Mouse (Mus musculus): Measurements from ENCODE around the gene Cdc34. TPM values are rescaled to one million over a fixed set of nuclear protein-coding genes. Genes with fewer than 3 reads are reported as not detected.

Gene Cdc34
- polyA plus RNA-seq, 1 experiment from 2014 or later: 91.6 TPM

DNA sequence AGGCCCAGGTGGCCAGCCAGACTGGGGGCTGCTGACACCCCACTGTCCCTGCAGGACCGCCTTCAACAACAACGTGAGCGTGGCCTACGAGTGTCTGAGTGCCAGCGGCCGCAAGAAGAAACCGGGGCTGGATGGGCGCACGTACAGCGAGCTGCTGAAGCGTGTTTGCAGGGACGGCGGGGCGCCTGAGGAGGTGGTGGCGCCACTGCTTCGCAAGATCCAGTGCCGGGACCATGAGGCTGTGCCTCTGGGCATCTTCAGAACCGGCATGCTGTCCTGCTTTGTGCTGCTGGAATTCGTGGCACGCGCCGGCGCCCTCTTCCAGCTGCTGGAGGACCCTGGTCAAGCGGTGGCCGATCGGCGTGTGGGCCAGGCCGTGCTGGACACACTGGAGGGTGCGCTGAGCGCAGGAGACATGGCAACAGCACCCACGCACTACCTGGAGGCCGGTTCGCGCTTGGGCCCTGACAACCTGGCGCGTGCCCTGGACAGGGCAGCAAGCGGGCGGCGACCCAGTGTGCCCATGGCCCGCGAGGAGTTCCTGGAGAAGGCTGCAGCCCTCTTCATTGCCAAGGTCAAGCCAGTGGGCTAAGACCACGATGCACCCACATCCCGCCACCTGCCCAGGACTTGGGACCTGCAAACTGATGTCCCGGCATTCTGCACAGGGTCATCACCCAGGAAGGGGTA lies 6.5 kb upstream of the Cdc34 start:
- WGBS: 61% methylated on average over 44 of the region's 44 CpGs
- Histone ChIP-seq H3K9me3 (no peaks in the 10 kb centered on the region), H3K36me3 (replicated peaks) (peaks cover 7% of the 10 kb centered on the region; the same call in 1 of the 2 replicates), H3K27me3 (replicated peaks) (no peaks in the 10 kb centered on the region), H3K4me2 (no peak overlapping the region), H3K4me1 (peaks cover 15% of the 10 kb centered on the region), H3K9ac (no peak overlapping the region), H3K27ac (no peak overlapping the region), H3K4me3 (no peak overlapping the region)
- ATAC-seq (replicated peaks): no peak

DNA sequence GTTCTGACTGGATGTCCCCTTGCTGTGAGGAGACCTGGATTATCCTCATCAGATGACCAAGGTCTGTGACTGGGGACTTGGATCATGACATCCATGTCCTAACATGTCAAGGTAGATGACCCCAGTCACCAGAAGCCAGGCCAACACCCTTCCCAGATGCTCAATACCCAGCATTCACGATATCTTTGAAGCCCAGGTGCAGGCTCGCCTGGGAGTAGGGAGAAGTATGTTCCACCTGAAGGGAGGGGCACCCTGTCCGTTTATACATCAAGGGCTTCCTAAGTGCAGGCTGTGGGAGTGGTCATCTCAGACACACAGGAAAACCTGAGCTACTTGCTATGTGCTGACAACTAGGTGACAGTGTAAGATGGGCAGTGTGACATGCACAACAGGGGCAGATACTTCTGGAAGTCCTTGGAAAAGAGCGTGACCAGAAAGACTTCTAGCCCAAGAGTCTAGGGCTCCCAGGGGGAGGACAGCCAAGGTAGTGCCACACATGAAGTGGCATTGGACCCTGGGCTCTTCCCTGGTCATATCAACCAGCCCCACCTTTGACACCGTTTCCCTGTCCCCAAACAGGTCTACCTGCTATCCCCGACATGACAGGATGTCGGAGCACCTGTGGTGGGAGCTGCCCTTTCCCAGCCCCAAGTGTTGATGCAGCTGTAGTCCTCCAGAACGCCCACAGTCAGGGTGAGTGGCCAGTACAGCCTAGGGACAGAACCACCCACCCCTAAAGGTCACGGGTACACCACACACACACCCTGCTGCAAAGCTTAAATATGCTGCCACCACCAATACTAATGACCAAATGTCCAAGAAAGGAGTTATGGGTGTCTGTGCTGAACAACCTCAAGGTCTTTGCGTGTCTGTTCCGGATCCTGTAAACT lies 1.1 kb upstream of the Cdc34 start:
- Histone ChIP-seq H3K27ac (peak overlapping the region; percentile 91), H3K9ac (peak overlapping the region; percentile 52), H3K4me3 (peak overlapping the region; percentile 69), H3K4me1 (peaks cover 26% of the 10 kb centered on the region), H3K9me3 (no peaks in the 10 kb centered on the region), H3K36me3 (replicated peaks) (peaks cover 7% of the 10 kb centered on the region; the same call in 1 of the 2 replicates), H3K4me2 (peak overlapping the region; percentile 67), H3K27me3 (replicated peaks) (no peaks in the 10 kb centered on the region)
- 41% methylated on average over 11 of the region's 11 CpGs for WGBS
- ATAC-seq (replicated peaks): peak; percentile 40

DNA sequence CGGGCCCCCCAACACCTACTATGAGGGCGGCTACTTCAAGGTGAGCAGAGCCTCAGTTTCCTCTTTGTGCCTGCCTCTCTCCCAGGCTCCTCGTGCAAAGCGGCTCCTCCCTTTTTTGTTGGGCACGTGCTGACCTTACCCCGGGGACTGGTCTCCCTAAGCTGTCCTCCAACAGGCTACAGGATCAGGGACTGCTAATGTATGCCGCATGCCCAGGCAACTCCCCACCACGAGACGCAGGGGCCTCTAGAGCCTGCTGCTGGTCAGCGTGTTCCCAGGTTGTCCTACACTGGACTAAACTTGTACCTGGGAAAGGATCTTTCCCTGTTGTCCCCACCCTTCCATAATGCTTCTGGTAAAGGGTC lies 538 bp downstream of the Cdc34 start:
- H3K9me3 ChIP-seq: no peaks in the 10 kb centered on the region
- H3K27ac ChIP-seq: peak overlapping the region; percentile 91
- peaks cover 6% of the 10 kb centered on the region; the same call in 1 of the 2 replicates for H3K36me3 ChIP-seq (replicated peaks)
- H3K4me1 ChIP-seq: peaks cover 26% of the 10 kb centered on the region
- peak overlapping the region; percentile 91 for H3K4me2 ChIP-seq
- H3K4me3 ChIP-seq: peak overlapping the region; percentile 69
- H3K27me3 ChIP-seq (replicated peaks): no peaks in the 10 kb centered on the region
- peak; percentile 15 for ATAC-seq (replicated peaks)
- WGBS: 1% methylated on average over 10 of the region's 10 CpGs
- H3K9ac ChIP-seq: peak overlapping the region; percentile 60

DNA sequence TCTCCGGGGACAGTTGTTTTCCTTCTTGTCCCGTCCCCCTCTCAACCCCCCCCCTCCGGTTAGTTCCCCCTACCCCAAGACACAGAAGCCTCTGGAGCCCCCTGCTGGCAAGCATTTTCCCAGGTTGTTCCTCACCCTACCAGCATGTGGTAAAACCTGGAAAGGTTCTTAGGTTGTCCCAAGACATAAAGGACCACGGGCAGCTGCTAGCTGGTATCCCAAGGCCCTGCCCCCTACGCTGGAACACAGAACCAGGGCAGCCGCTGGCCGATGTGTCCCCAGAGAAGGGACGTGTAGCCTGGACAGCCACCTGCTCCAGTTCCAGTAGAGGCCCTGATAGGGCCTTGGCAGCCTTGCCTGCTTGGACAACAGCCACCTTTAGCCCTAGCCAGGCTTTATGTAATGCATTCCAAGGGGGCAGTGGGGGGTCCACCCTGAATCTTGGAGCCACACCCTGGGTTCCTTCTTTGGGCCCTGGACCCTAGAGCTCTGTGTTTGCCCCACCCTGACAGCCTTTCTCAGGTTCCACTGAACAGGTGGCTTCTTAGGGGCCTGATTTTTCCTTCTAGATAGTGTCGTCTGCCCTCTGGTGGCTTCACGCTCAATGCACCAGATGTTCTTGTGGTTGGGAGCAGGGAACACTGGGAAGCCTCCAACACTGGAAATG lies 1.1 kb downstream of the Cdc34 start:
- H3K4me2 ChIP-seq: peak overlapping the region; percentile 91
- peak overlapping the region; percentile 69 for H3K4me3 ChIP-seq
- peak overlapping the region; percentile 60 for H3K9ac ChIP-seq
- no peak overlapping the region; the same call in 1 of the 2 replicates for H3K27ac ChIP-seq
- H3K27me3 ChIP-seq (replicated peaks): no peaks in the 10 kb centered on the region
- 5% methylated on average over 10 of the region's 10 CpGs for whole genome bisulfite sequencing
- no peak for ATAC-seq (replicated peaks)
- H3K9me3 ChIP-seq: no peaks in the 10 kb centered on the region
- H3K36me3 ChIP-seq (replicated peaks): peaks cover 8% of the 10 kb centered on the region; the same call in 1 of the 2 replicates
- H3K4me1 ChIP-seq: peaks cover 26% of the 10 kb centered on the region

DNA sequence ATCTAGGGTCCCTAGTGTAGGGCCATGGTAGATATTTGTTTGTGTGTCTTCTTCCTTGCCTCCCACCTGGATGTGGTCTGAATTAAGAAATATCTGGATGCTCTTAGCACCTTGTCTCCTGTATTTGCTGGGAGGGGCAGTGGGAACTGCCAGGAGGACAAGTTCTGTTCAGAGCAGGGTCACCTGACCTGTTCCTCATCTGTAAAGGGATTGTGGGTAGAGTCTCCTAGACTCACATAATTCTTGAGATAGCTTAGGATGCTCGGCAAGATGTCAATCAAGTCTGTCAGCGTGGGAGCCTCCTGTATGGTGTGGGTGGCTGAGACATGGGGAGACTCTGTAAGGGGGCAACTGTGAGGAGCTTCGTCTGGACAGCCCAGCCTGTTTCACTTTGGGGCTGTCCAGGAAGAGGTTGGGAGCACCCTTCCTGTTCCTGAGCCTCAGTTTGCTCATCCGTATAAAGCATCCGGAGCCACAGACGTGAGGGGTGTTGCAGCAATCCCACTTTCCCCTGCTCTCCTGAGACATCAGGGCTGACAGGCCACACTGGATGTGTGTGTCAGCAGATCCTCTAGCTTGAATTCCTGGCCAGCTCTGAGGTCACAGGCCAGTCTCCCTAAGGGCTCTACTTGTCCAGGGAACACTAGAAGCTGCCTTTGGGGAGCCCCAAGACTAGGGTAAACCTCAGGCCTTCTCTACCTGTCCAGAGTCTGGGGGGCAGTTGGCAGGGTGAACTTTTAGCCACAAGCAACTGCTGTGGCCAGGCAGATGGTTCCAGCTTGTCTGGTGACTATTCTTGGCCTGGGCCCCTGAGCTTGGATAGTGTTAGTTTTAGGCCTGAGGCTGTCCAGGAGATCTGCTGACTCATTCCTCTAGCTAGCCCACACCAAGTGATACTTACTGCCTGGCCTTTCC lies 2.0 kb downstream of the Cdc34 start:
- H3K9ac ChIP-seq: peak overlapping the region; percentile 60

DNA sequence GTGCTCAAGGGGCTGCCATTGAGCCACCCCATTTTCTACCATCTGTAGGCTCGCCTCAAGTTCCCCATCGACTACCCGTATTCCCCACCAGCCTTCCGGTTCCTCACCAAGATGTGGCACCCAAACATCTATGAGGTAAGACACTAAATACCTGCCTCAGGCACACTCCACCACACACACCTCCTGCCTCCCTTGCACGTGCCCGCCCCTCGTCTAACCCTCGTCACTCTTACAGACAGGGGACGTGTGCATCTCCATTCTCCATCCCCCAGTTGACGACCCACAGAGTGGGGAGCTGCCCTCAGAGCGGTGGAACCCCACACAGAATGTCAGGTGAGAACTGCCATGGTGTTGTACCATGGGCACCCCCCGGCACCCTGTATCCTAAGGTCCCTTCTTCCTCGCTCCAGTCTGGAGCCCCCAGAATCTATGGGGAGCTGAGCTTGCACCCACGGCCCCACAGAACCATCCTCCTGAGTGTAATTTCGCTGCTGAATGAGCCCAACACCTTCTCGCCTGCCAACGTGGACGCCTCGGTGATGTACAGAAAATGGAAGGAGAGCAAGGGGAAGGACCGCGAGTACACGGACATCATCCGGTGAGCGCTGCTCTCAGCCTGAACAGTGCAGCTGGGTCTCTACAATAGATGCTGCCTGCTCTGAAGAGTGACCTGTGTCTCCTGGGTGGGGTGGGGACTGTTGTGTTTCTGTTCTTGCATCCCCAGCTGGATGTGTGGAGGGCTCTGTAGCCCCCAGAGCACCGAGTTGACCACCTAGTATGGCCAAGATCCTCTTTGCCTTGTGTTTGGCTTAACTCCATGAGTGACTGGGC lies 3.0 kb downstream of the Cdc34 start:
- Histone ChIP-seq H3K36me3 (replicated peaks) (peaks cover 15% of the 10 kb centered on the region; the same call in 1 of the 2 replicates), H3K4me1 (peaks cover 26% of the 10 kb centered on the region), H3K4me3 (no peak overlapping the region), H3K27ac (no peak overlapping the region), H3K4me2 (no peak overlapping the region), H3K27me3 (replicated peaks) (no peaks in the 10 kb centered on the region), H3K9me3 (no peaks in the 10 kb centered on the region), H3K9ac (no peak overlapping the region)
- WGBS: 94% methylated on average over 25 of the region's 25 CpGs
- no peak for ATAC-seq (replicated peaks)

More for the DNA sequence above, 2.0 kb downstream of the Cdc34 start:
- Histone ChIP-seq H3K4me1 (peaks cover 26% of the 10 kb centered on the region), H3K9me3 (no peaks in the 10 kb centered on the region), H3K4me2 (peak overlapping the region; percentile 91), H3K27me3 (replicated peaks) (no peaks in the 10 kb centered on the region), H3K4me3 (peak overlapping the region; percentile 69; the same call in 1 of the 2 replicates), H3K27ac (no peak overlapping the region), H3K36me3 (replicated peaks) (peaks cover 14% of the 10 kb centered on the region; the same call in 1 of the 2 replicates)
- 89% methylated on average over 6 of the region's 6 CpGs for WGBS
- no peak for ATAC-seq (replicated peaks)

DNA sequence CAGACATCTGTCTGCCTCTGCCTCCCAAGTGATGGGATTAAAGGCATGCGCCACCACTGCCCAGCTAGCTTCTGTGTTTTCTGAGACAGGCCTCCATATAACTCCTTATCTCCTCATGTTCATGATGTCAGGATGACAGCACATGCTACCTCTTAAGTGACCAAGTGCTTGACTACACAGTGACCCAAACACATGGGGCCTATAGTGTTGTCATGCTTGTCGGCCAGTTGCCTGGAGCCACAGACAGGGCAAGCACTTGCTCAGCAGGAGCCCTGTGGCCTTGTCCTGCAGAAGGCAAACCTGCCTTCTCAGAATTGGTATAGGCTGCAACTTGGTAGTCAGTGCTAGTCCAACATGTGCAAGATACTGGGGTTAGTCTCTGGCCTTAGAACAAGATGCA lies 4.2 kb downstream of the Cdc34 start:
- H3K4me2 ChIP-seq: no peak overlapping the region
- whole genome bisulfite sequencing: 91% methylated on average over 2 of the region's 2 CpGs
- H3K9ac ChIP-seq: no peak overlapping the region
- no peaks in the 10 kb centered on the region for H3K27me3 ChIP-seq (replicated peaks)
- no peak for ATAC-seq (replicated peaks)
- no peak overlapping the region for H3K27ac ChIP-seq
- H3K4me1 ChIP-seq: peaks cover 21% of the 10 kb centered on the region
- no peak overlapping the region for H3K4me3 ChIP-seq
- H3K36me3 ChIP-seq (replicated peaks): peaks cover 15% of the 10 kb centered on the region; the same call in 1 of the 2 replicates
- no peaks in the 10 kb centered on the region for H3K9me3 ChIP-seq

DNA sequence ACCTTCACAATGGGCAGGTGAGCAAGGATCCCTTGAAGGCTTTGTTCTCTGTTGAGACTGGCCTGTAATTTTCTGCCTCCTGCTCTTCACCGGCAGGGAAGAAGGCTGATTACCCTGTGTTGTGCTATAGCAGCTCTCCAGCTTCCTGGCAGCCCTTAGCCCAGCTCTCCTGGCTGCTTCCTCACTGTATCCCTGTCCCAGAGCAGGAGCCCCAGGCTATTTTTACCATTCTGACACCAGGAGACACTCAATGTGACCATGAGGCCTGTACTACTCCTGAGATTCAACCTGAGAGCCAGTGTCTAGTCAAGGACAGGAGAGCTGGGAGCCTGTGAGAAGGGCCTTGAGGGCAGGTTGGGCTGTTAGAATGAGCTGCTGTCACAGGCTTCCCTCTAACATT lies 4.7 kb downstream of the Cdc34 start:
- H3K4me3 ChIP-seq: no peak overlapping the region
- H3K27ac ChIP-seq: no peak overlapping the region
- no peak for ATAC-seq (replicated peaks)
- no peak overlapping the region for H3K9ac ChIP-seq
- H3K36me3 ChIP-seq (replicated peaks): peaks cover 15% of the 10 kb centered on the region; the same call in 1 of the 2 replicates
- peaks cover 19% of the 10 kb centered on the region for H3K4me1 ChIP-seq
- no peaks in the 10 kb centered on the region for H3K27me3 ChIP-seq (replicated peaks)
- WGBS: 95% methylated on average over 1 of the region's 1 CpGs
- H3K9me3 ChIP-seq: no peaks in the 10 kb centered on the region
- H3K4me2 ChIP-seq: no peak overlapping the region

DNA sequence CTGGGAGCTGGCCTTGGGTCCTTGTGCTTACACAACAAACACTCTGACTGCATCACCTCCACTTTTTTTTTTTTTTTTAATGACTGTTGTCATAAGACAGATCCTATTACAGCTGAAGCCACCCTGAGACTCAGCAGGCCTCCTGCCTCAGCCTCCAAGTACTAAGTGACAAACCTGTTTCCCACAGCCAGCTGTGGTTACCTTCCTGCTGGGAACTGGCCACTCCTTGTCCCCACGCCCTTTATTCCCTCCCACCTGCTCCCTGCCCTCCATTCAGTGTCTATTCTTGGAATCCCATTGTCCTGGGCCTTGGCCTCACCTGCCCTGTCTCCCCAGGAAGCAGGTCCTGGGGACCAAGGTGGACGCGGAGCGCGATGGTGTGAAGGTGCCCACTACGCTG lies 5.5 kb downstream of the Cdc34 start:
- Histone ChIP-seq H3K27me3 (replicated peaks) (no peaks in the 10 kb centered on the region), H3K36me3 (replicated peaks) (peaks cover 15% of the 10 kb centered on the region; the same call in 1 of the 2 replicates), H3K4me3 (no peak overlapping the region), H3K4me1 (peaks cover 19% of the 10 kb centered on the region), H3K4me2 (no peak overlapping the region), H3K27ac (no peak overlapping the region), H3K9me3 (no peaks in the 10 kb centered on the region), H3K9ac (no peak overlapping the region)
- 94% methylated on average over 6 of the region's 6 CpGs for WGBS
- no peak for ATAC-seq (replicated peaks)

DNA sequence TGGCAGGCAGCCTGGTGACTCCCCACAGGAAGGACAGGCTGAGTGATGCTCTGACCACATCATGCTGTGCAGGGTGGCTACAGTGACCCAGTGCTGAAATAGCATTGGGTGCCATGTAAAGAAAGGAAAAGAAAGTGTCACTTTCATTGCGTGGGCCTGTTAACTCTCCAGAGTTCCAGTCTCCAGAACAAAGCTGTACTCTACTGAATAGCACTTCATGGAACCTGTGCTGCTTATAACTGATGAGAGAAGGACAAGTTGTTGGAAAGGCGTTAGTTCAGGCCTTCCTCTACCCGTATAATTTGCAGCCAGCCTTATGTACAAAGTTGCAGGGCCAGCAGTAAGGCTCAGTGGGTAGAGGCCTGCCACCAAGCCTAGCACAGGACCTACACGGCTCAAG lies 6.7 kb downstream of the Cdc34 start, which contains the start of gene Gzmm:
Gzmm (plus strand) TSS at position 301 of the 400 bp plus-strand sequence.
- Histone ChIP-seq H3K4me3 (no peak within 1 kb of the TSS), H3K4me1 (peaks cover 8% of the 10 kb centered on the region), H3K36me3 (replicated peaks) (peaks cover 15% of the 10 kb centered on the region; the same call in 1 of the 2 replicates), H3K9me3 (no peaks in the 10 kb centered on the region), H3K9ac (no peak within 1 kb of the TSS), H3K27me3 (replicated peaks) (no peaks in the 10 kb centered on the region), H3K27ac (no peak within 1 kb of the TSS), H3K4me2 (no peak within 1 kb of the TSS)
- 84% methylated on average over 4 of the region's 4 CpGs for WGBS
- no peak for ATAC-seq (replicated peaks)
